Mouse (Mus musculus) midbrain, embryonic 11.5 days (tissue): ENCODE results near the gene Nyap2. TPM values are rescaled to one million over a fixed set of nuclear protein-coding genes. Genes with fewer than 3 reads are reported as not detected.

Experiments used
- ATAC-seq: fragments of 200-750 bp; cut with Nextera tagmentation; 2 replicates; pipeline ENCODE4 v1.8.0; 2017; ENCODE audit warnings: moderate TSS enrichment, moderate library complexity; ENCODE audit not compliant: low FRiP score
- DNase-seq: peaks from one replicate; pipeline ENCODE4 v3.0.0; 2015; ENCODE audit warnings: low spot score; ENCODE audit errors: missing footprints
- H3K27ac ChIP-seq: fragments of 300-500 bp; sonication (generic); 2 replicates; pipeline ENCODE4 v1.5.1; 2014; ENCODE audit warnings: low read depth, low read length
- H3K27me3 ChIP-seq: fragments of 300-500 bp; sonication (generic); 2 replicates; pipeline ENCODE4 v1.6.1; 2014; ENCODE audit warnings: mild to moderate bottlenecking, low read length, moderate library complexity, mixed read lengths; ENCODE audit not compliant: control insufficient read depth, insufficient read depth
- H3K36me3 ChIP-seq: fragments of 300-500 bp; sonication (generic); 2 replicates; pipeline ENCODE4 v1.6.1; 2014; ENCODE audit warnings: mild to moderate bottlenecking, low read length, moderate library complexity, mixed read lengths; ENCODE audit not compliant: control insufficient read depth, insufficient read depth
- H3K4me1 ChIP-seq: fragments of 300-500 bp; sonication (generic); 2 replicates; pipeline ENCODE4 v1.6.1; 2014; ENCODE audit warnings: low read length; ENCODE audit not compliant: control insufficient read depth, insufficient read depth
- H3K4me2 ChIP-seq: fragments of 300-500 bp; sonication (generic); 2 replicates; pipeline ENCODE4 v1.6.1; 2014; ENCODE audit warnings: mild to moderate bottlenecking, moderate library complexity
- H3K4me3 ChIP-seq: fragments of 300-500 bp; sonication (generic); 2 replicates; pipeline ENCODE4 v1.5.1; 2014; ENCODE audit warnings: low read depth, low read length
- H3K9ac ChIP-seq: fragments of 300-500 bp; sonication (generic); 2 replicates; pipeline ENCODE4 v1.6.1; 2014; ENCODE audit warnings: low read length
- H3K9me3 ChIP-seq: fragments of 300-500 bp; sonication (generic); 2 replicates; pipeline ENCODE4 v1.6.1; 2016; ENCODE audit warnings: low read length; ENCODE audit not compliant: control insufficient read depth
- WGBS: fragments of 180-500 bp; shearing (Covaris S2); extraction: QIAGEN DNeasy Blood & Tissue Kit; methylation state at CpG from one replicate; pipeline ENCODE4 v1.1.7; 2014; 5-methylcytosine and 5-hydroxymethylcytosine counted together
- polyA plus RNA-seq: library from polyadenylated mRNA; unstranded; fragments of >200 nt; fragmentation: Nextera tagmentation; extraction: Ambion mirVana; gene quantifications from 2 replicates; pipeline ENCODE4 v1.2.1, GENCODE M21; 2014

Nyap2 gene
- polyA plus RNA-seq, 1 experiment from 2014 or later = 1.7 TPM

- no peak overlapping the region for H3K4me3 ChIP-seq
- DNase-seq (no peak), ATAC-seq (no peak)
- H3K4me2 ChIP-seq = no peak overlapping the region
- H3K36me3 ChIP-seq = no peaks in the 10 kb centered on the region
- no peaks in the 10 kb centered on the region for H3K27me3 ChIP-seq
- H3K9me3 ChIP-seq = no peaks in the 10 kb centered on the region
- H3K4me1 ChIP-seq = no peaks in the 10 kb centered on the region
- H3K27ac ChIP-seq = no peak overlapping the region
- H3K9ac ChIP-seq = no peak overlapping the region
Observed at GRCm38 (mm10) chr1:81145576-81145975, 68.8 kb downstream of the Nyap2 start.

GRCm38 (mm10) chr1:81169245-81169644 lies 92.5 kb downstream of the Nyap2 start:
- H3K27ac ChIP-seq = no peak overlapping the region
- H3K4me2 ChIP-seq = no peak overlapping the region
- no peaks in the 10 kb centered on the region for H3K36me3 ChIP-seq
- no peaks in the 10 kb centered on the region for H3K27me3 ChIP-seq
- 17% methylated on average over 3 of the region's 3 CpGs for WGBS
- ATAC-seq (peak; percentile 72; the same call in 1 of the 2 replicates), DNase-seq (no peak)
- no peaks in the 10 kb centered on the region; the same call in 1 of the 2 replicates for H3K4me1 ChIP-seq
- H3K9me3 ChIP-seq = no peaks in the 10 kb centered on the region
- no peak overlapping the region for H3K9ac ChIP-seq
- H3K4me3 ChIP-seq = no peak overlapping the region

GRCm38 (mm10) chr1:81172703-81173102 lies 96.0 kb downstream of the Nyap2 start:
- no peak for DNase-seq
- H3K4me1 ChIP-seq = no peaks in the 10 kb centered on the region; the same call in 1 of the 2 replicates
- no peak overlapping the region for H3K4me3 ChIP-seq
- H3K9ac ChIP-seq = no peak overlapping the region
- no peak for ATAC-seq
- no peaks in the 10 kb centered on the region for H3K36me3 ChIP-seq
- H3K9me3 ChIP-seq = no peaks in the 10 kb centered on the region
- no peaks in the 10 kb centered on the region for H3K27me3 ChIP-seq
- no peak overlapping the region for H3K27ac ChIP-seq
- H3K4me2 ChIP-seq = no peak overlapping the region

GRCm38 (mm10) chr1:81173303-81173702 lies 96.6 kb downstream of the Nyap2 start:
- Histone ChIP-seq H3K27me3 (no peaks in the 10 kb centered on the region), H3K4me2 (no peak overlapping the region), H3K4me1 (no peaks in the 10 kb centered on the region; the same call in 1 of the 2 replicates), H3K27ac (no peak overlapping the region), H3K9me3 (no peaks in the 10 kb centered on the region), H3K36me3 (no peaks in the 10 kb centered on the region), H3K9ac (no peak overlapping the region), H3K4me3 (no peak overlapping the region)
- WGBS = 61% methylated on average over 1 of the region's 1 CpGs
- ATAC-seq (no peak; the same call in 1 of the 2 replicates), DNase-seq (no peak)

- Histone ChIP-seq H3K4me1 (no peaks in the 10 kb centered on the region), H3K9me3 (no peaks in the 10 kb centered on the region), H3K9ac (no peak overlapping the region), H3K27me3 (no peaks in the 10 kb centered on the region), H3K27ac (no peak overlapping the region), H3K36me3 (no peaks in the 10 kb centered on the region), H3K4me2 (no peak overlapping the region), H3K4me3 (no peak overlapping the region)
- 90% methylated on average over 4 of the region's 4 CpGs for WGBS
- ATAC-seq = no peak
- no peak for DNase-seq
Observed at GRCm38 (mm10) chr1:81179725-81180124, 103.0 kb downstream of the Nyap2 start.

- H3K27ac ChIP-seq = no peak overlapping the region
- H3K9ac ChIP-seq = no peak overlapping the region
- no peaks in the 10 kb centered on the region for H3K9me3 ChIP-seq
- DNase-seq (no peak), ATAC-seq (no peak)
- WGBS = 78% methylated on average over 3 of the region's 3 CpGs
- no peaks in the 10 kb centered on the region for H3K4me1 ChIP-seq
- no peaks in the 10 kb centered on the region for H3K36me3 ChIP-seq
- H3K4me2 ChIP-seq = no peak overlapping the region
- no peaks in the 10 kb centered on the region for H3K27me3 ChIP-seq
- H3K4me3 ChIP-seq = no peak overlapping the region
Observed at GRCm38 (mm10) chr1:81180686-81181085, 103.9 kb downstream of the Nyap2 start.

- H3K9me3 ChIP-seq = no peaks in the 10 kb centered on the region
- H3K4me2 ChIP-seq = no peak overlapping the region
- H3K4me3 ChIP-seq = no peak overlapping the region
- no peak for DNase-seq
- H3K4me1 ChIP-seq = no peaks in the 10 kb centered on the region
- no peak overlapping the region for H3K27ac ChIP-seq
- ATAC-seq = no peak
- H3K9ac ChIP-seq = no peak overlapping the region
- H3K27me3 ChIP-seq = no peaks in the 10 kb centered on the region
- WGBS = 89% methylated on average over 2 of the region's 2 CpGs
- H3K36me3 ChIP-seq = no peaks in the 10 kb centered on the region
Observed at GRCm38 (mm10) chr1:81209536-81209935, 132.8 kb downstream of the Nyap2 start.

- Histone ChIP-seq H3K4me2 (no peak overlapping the region), H3K9ac (no peak overlapping the region), H3K9me3 (no peaks in the 10 kb centered on the region), H3K4me1 (no peaks in the 10 kb centered on the region), H3K4me3 (no peak overlapping the region), H3K36me3 (no peaks in the 10 kb centered on the region), H3K27me3 (no peaks in the 10 kb centered on the region), H3K27ac (no peak overlapping the region)
- WGBS = 75% methylated on average over 4 of the region's 4 CpGs
- ATAC-seq (no peak), DNase-seq (no peak)
Observed at GRCm38 (mm10) chr1:81211491-81211890, 134.7 kb downstream of the Nyap2 start.

- H3K4me1 ChIP-seq = no peaks in the 10 kb centered on the region
- H3K4me2 ChIP-seq = no peak overlapping the region
- no peak for DNase-seq
- ATAC-seq = no peak
- H3K9me3 ChIP-seq = no peaks in the 10 kb centered on the region
- no peaks in the 10 kb centered on the region for H3K27me3 ChIP-seq
- no peaks in the 10 kb centered on the region for H3K36me3 ChIP-seq
- H3K9ac ChIP-seq = no peak overlapping the region
- 37% methylated on average over 1 of the region's 1 CpGs for WGBS
- no peak overlapping the region for H3K27ac ChIP-seq
- H3K4me3 ChIP-seq = no peak overlapping the region
Observed at GRCm38 (mm10) chr1:81219790-81220189, 143.0 kb downstream of the Nyap2 start.
